Mouse (Mus musculus) hindbrain, embryonic 14.5 days (tissue): ENCODE measurements around the gene Uqcrq. TPM values are rescaled to one million over a fixed set of nuclear protein-coding genes. Genes with fewer than 3 reads are reported as not detected.

Source experiments
- ATAC-seq: fragments of 200-750 bp; cut with Nextera tagmentation; 2 replicates; pipeline ENCODE4 v1.8.0; 2017; ENCODE audit warnings: moderate number of reproducible peaks, mild to moderate bottlenecking, moderate TSS enrichment, moderate library complexity; ENCODE audit not compliant: low FRiP score
- DNase-seq: peaks from one replicate; pipeline ENCODE4 v3.0.0-alpha.2; 2015; ENCODE audit warnings: low spot score
- H3K27ac ChIP-seq: fragments of 300-500 bp; sonication (generic); 2 replicates; pipeline ENCODE4 v1.5.1; 2014; ENCODE audit warnings: mild to moderate bottlenecking, moderate library complexity
- H3K27me3 ChIP-seq: fragments of 300-500 bp; sonication (generic); 2 replicates; pipeline ENCODE4 v1.6.1; 2014; ENCODE audit warnings: mild to moderate bottlenecking, low read length, mixed read lengths; ENCODE audit not compliant: control insufficient read depth, insufficient read depth
- H3K36me3 ChIP-seq: fragments of 300-500 bp; sonication (generic); replicated peaks from 2 replicates; pipeline ENCODE4 v1.6.1; 2014; ENCODE audit not compliant: control insufficient read depth, insufficient read depth
- H3K4me1 ChIP-seq: fragments of 300-500 bp; sonication (generic); replicated peaks from 2 replicates; pipeline ENCODE4 v1.6.1; 2014; ENCODE audit warnings: antibody characterized with exemption, low read length, mixed read lengths; ENCODE audit not compliant: control insufficient read depth, insufficient read depth
- H3K4me2 ChIP-seq: fragments of 300-500 bp; sonication (generic); replicated peaks from 2 replicates; pipeline ENCODE4 v1.6.1; 2014; ENCODE audit warnings: mild to moderate bottlenecking, moderate library complexity
- H3K4me3 ChIP-seq: fragments of 300-500 bp; sonication (generic); replicated peaks from 2 replicates; pipeline ENCODE4 v1.5.1; 2014; ENCODE audit warnings: mild to moderate bottlenecking, low read length
- H3K9ac ChIP-seq: fragments of 300-500 bp; sonication (generic); 2 replicates; pipeline ENCODE4 v1.6.1; 2014
- H3K9me3 ChIP-seq: fragments of 300-500 bp; sonication (generic); 2 replicates; pipeline ENCODE4 v1.6.1; 2016; ENCODE audit warnings: low read length; ENCODE audit not compliant: control insufficient read depth
- WGBS: fragments of 180-500 bp; shearing (Covaris S2); extraction: QIAGEN DNeasy Blood & Tissue Kit; methylation state at CpG from one replicate; pipeline ENCODE4 v1.1.7; 2014; 5-methylcytosine and 5-hydroxymethylcytosine counted together
- microRNA-seq: library from miRNA; unstranded; fragments of <30 nt; microRNA quantifications from one replicate; pipeline ENCODE4, GENCODE M21; 2016
- polyA plus RNA-seq: library from polyadenylated mRNA; unstranded; fragments of >200 nt; fragmentation: Nextera tagmentation; extraction: Ambion mirVana; gene quantifications from 2 replicates; pipeline ENCODE4 v1.2.1, GENCODE M21; 2014

The Uqcrq gene
- polyA plus RNA-seq, 1 experiment from 2014 or later, result 866 TPM

DNA sequence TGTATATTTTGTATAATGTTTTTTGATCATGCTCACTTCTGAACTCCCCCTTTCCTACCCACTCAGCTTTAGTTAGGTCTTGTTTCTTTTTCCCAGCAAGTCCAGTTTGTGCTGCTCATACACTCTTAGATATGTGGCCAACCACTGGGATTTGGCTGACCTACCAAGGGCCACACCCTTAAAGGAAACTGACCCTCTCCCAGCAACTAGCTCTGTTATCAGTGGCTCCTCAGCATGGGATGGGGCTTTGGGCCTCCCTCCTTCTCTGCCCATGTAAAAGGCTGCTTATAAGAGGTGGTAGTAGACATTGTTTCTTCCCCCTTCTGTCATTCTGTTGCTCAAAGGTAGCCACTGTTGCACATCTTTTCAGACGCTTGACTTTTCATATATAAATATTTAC is 51.7 kb downstream of the Uqcrq start:
- Histone ChIP-seq H3K27ac (no peak overlapping the region), H3K4me3 (no peak overlapping the region), H3K9me3 (no peaks in the 10 kb centered on the region), H3K4me2 (no peak overlapping the region), H3K27me3 (no peaks in the 10 kb centered on the region), H3K4me1 (no peaks in the 10 kb centered on the region), H3K9ac (no peak overlapping the region), H3K36me3 (peaks cover 61% of the 10 kb centered on the region)
- DNase-seq, result no peak
- 87% methylated on average over 1 of the region's 1 CpGs for WGBS
- ATAC-seq, result no peak

Small RNAs within 50 kb of the gene (microRNA-seq; reads per million reads assigned to microRNA genes)
- not detected for gene Mir6920

Other genes with a start within 250 kb of the Uqcrq start
- gene Hspa4, start 130.4 kb downstream of the Uqcrq start, polyA plus RNA-seq, result 51.5 and 52.7 TPM in 2 replicates
- gene Zcchc10, start 106.2 kb downstream of the Uqcrq start, polyA plus RNA-seq, result 13.9 and 14.9 TPM in 2 replicates
- 80.1 and 90.6 TPM in 2 replicates for gene Aff4, start 80.0 kb downstream of the Uqcrq start, polyA plus RNA-seq
- not detected in 2 replicates for gene Leap2, start 7.7 kb downstream of the Uqcrq start, polyA plus RNA-seq
- gene Gdf9, start 192 bp upstream of the Uqcrq start, polyA plus RNA-seq, result 3.1 and 3.2 TPM in 2 replicates
- gene Gm10447, start 26.3 kb upstream of the Uqcrq start, polyA plus RNA-seq, result 0.11 TPM in 1 of 2 replicates, not detected in the other
- 2.5 and 3.5 TPM in 2 replicates for gene Shroom1, start 26.4 kb upstream of the Uqcrq start, polyA plus RNA-seq
- not detected in 2 replicates for gene Gm9837, start 39.6 kb upstream of the Uqcrq start, polyA plus RNA-seq
- gene Gm9945, start 49.3 kb upstream of the Uqcrq start, polyA plus RNA-seq, result 0.36 TPM in 1 of 2 replicates, not detected in the other
- gene Sowaha, start 49.4 kb upstream of the Uqcrq start, polyA plus RNA-seq, result 1.3 and 1.4 TPM in 2 replicates
- gene Sept8, start 88.4 kb upstream of the Uqcrq start, polyA plus RNA-seq, result 21.6 and 23.7 TPM in 2 replicates
- 278 and 302 TPM in 2 replicates for gene Kif3a, start 136.5 kb upstream of the Uqcrq start, polyA plus RNA-seq
- 8.3 and 8.5 TPM in 2 replicates for gene Il4, start 187.8 kb upstream of the Uqcrq start, polyA plus RNA-seq
- not detected in 2 replicates for gene Il13, start 203.9 kb upstream of the Uqcrq start, polyA plus RNA-seq